Mouse (Mus musculus) spleen, adult 2 months (tissue): ENCODE results near the gene Serp1.

ENCODE experiments used
- CTCF ChIP-seq: fragments of 200-500 bp; IDR thresholded peaks from 2 replicates; pipeline ENCODE4 v1.5.1; 2011; ENCODE audit warnings: mild to moderate bottlenecking, inconsistent platforms; ENCODE audit not compliant: insufficient read depth, insufficient read length, insufficient replicate concordance; ENCODE audit errors: extremely low read depth
- POLR2A ChIP-seq: fragments of 200-500 bp; IDR thresholded peaks from 2 replicates; pipeline ENCODE4 v1.6.1; 2011; ENCODE audit warnings: low read depth, low read length, inconsistent platforms

- TF ChIP-seq POLR2A (peak; percentile 71), CTCF (no peak)
Observed at GRCm38 (mm10) chr3:58517258-58517657, 8.4 kb downstream of the Serp1 start.
